Mouse (Mus musculus): Measurements from ENCODE around the gene Gm16223.

The Gm16223 gene

DNA sequence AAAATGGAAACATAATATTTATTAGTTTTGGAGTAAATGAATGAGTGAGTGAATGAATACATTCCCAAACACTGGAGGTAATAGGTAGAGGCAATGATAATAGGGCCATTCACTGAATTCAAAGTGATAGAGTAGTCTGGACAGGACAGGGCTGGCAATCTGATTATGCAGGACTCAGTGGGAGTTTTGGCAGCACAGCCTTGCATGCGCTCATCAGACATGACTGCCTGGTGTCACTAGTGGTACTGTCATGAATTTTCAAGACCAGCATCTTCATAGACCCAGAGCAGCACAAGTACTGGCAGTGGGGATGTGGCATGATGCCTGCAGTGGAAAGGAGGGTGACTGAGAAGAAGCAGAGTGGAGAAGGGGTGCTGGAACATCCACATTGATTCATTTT is 157.1 kb downstream of the Gm16223 start:
- DNase-seq: no peak

DNA sequence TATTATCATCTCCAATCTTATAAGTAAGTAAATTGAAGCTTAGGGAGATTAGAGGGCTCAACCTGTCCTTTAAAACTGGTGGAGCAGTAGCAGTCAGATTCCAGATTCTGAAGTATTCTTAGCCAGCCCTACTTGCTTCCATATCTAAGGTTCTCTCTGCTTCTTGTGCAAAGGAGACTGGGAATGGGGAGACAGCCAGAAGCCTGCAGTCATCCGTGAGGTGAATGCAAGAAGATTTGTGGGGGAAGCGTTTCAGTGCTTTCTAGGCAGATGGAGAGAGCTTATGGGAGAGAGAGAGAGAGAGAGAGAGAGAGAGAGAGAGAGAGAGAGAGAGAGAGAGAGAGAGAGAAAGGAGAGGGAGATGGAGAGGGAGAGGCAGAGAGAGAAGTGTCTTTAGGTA is 160.9 kb downstream of the Gm16223 start:
- peak; percentile 23 for DNase-seq

DNA sequence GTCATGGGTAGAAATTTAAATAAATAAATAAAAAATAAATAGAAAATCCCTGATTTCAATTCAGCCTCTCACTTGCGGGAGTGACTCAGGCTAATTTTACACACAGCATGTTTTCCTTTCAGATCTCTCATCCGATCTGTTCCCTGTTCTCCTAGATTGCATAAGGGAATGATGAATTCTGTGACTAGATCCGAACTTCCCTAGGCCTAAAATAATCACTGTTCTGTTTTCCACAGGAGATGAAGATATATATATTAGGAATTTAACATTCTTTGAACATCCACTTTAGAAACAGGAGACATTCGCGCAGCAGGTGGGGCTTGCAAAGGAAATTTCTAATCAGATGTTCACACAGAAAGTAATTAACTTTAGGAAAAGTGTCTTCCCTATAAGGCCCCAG is 171.5 kb downstream of the Gm16223 start:
- DNase-seq: no peak

- DNase-seq: peak; percentile 29
Measured at GRCm38 (mm10) chr5:42239806-42240205, 172.0 kb downstream of the Gm16223 start.

DNA sequence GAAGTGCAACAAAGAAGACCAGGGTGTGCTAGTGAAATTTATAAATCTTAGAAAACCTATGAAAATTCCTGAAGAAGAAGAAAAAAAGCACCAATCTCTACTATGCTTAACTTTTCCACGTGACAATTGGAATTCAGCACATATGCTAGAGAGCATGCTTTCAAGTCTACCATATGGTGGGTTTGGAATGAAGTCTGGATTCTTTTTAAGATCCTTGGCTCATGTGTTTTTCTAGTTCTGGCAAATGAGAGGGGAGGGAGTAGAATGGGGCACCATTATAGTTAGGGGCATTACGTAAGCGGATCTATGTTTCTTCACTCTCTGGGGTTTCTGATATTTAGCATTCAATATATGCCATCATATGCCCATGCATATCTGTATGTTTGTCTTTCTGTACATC is 182.6 kb downstream of the Gm16223 start:
- no peak for DNase-seq

All from right cerebral cortex, postnatal 25 days (tissue).